Mouse (Mus musculus) heart, embryonic 16.5 days (tissue): ENCODE measurements around the gene Slc39a13. TPM values are rescaled to one million over a fixed set of nuclear protein-coding genes. Genes with fewer than 3 reads are reported as not detected.
A peak's percentile ranks its signal among the peaks of the same experiment; 100 is the strongest.
"Not testable (repeated sequence)": the region's sequence is repeated elsewhere in the genome, so short reads cannot be mapped to it uniquely, and the experiment has no call there.

Source experiments
- ATAC-seq: fragments of 200-750 bp; cut with Nextera tagmentation; replicated peaks from 2 replicates; pipeline ENCODE4 v1.8.0; 2017; ENCODE audit warnings: moderate number of reproducible peaks; ENCODE audit not compliant: insufficient read depth, low FRiP score; ENCODE audit errors: extremely low read depth
- H3K27ac ChIP-seq: fragments of 300-500 bp; sonication (generic); 2 replicates; pipeline ENCODE4 v1.5.1; 2014; ENCODE audit warnings: mild to moderate bottlenecking, low read length, control low read depth, moderate library complexity
- H3K27me3 ChIP-seq: fragments of 300-500 bp; sonication (generic); 2 replicates; pipeline ENCODE4 v1.6.1; 2014; ENCODE audit warnings: low read length, mixed read lengths; ENCODE audit not compliant: control insufficient read depth, insufficient read depth
- H3K36me3 ChIP-seq: fragments of 300-500 bp; sonication (generic); 2 replicates; pipeline ENCODE4 v1.6.1; 2014; ENCODE audit not compliant: control insufficient read depth, insufficient read depth
- H3K4me1 ChIP-seq: fragments of 300-500 bp; sonication (generic); 2 replicates; pipeline ENCODE4 v1.6.1; 2014; ENCODE audit warnings: low read length, mixed read lengths; ENCODE audit not compliant: control insufficient read depth, insufficient read depth
- H3K4me2 ChIP-seq: fragments of 300-500 bp; sonication (generic); 2 replicates; pipeline ENCODE4 v1.6.1; 2014; ENCODE audit warnings: low read depth, mild to moderate bottlenecking, control low read depth, low read length
- H3K4me3 ChIP-seq: fragments of 300-500 bp; sonication (generic); 2 replicates; pipeline ENCODE4 v1.5.1; 2014; ENCODE audit warnings: mild to moderate bottlenecking, control low read depth, low read length
- H3K9ac ChIP-seq: fragments of 300-500 bp; sonication (generic); 2 replicates; pipeline ENCODE4 v1.6.1; 2014; ENCODE audit warnings: low read length, control low read depth
- H3K9me3 ChIP-seq: fragments of 300-500 bp; sonication (generic); replicated peaks from 2 replicates; pipeline ENCODE4 v1.6.1; 2016; ENCODE audit warnings: low read length; ENCODE audit not compliant: control insufficient read depth
- WGBS: fragments of 180-500 bp; shearing (Covaris S2); extraction: QIAGEN DNeasy Blood & Tissue Kit; methylation state at CpG from one replicate; pipeline ENCODE4 v1.1.7; 2014; 5-methylcytosine and 5-hydroxymethylcytosine counted together
- polyA plus RNA-seq: library from polyadenylated mRNA; unstranded; fragments of >200 nt; fragmentation: Nextera tagmentation; extraction: Ambion mirVana; gene quantifications from 2 replicates; pipeline ENCODE4 v1.2.1, GENCODE M21; 2015

Slc39a13 gene
- polyA plus RNA-seq, 1 experiment from 2014 or later, result 61.3 TPM

GRCm38 (mm10) chr2:91113852-91114251, 43.6 kb upstream of the Slc39a13 start:
- no peaks in the 10 kb centered on the region for H3K9me3 ChIP-seq
- no peak for ATAC-seq
- no peaks in the 10 kb centered on the region for H3K27me3 ChIP-seq
- H3K4me3 ChIP-seq, result no peak overlapping the region
- H3K4me2 ChIP-seq, result no peak overlapping the region
- peaks cover 22% of the 10 kb centered on the region for H3K4me1 ChIP-seq
- 78% methylated on average over 6 of the region's 6 CpGs for WGBS
- H3K9ac ChIP-seq, result no peak overlapping the region
- H3K27ac ChIP-seq, result no peak overlapping the region
- no peaks in the 10 kb centered on the region for H3K36me3 ChIP-seq

GRCm38 (mm10) chr2:91113334-91113733, 43.1 kb upstream of the Slc39a13 start:
- peak overlapping the region; percentile 70 for H3K27ac ChIP-seq
- ATAC-seq, result no peak
- WGBS, result 64% methylated on average over 10 of the region's 10 CpGs

GRCm38 (mm10) chr2:91112491-91112890, 42.3 kb upstream of the Slc39a13 start:
- H3K4me3 ChIP-seq, result no peak overlapping the region
- 34% methylated on average over 4 of the region's 4 CpGs for WGBS
- H3K9me3 ChIP-seq, result no peaks in the 10 kb centered on the region
- no peaks in the 10 kb centered on the region for H3K36me3 ChIP-seq
- H3K27ac ChIP-seq, result peak overlapping the region; percentile 70
- no peaks in the 10 kb centered on the region for H3K27me3 ChIP-seq
- no peak overlapping the region; the same call in 1 of the 2 replicates for H3K9ac ChIP-seq
- ATAC-seq, result no peak
- no peak overlapping the region for H3K4me2 ChIP-seq
- H3K4me1 ChIP-seq, result peaks cover 22% of the 10 kb centered on the region

More at GRCm38 (mm10) chr2:91113334-91113733, 43.1 kb upstream of the Slc39a13 start:
- no peak overlapping the region for H3K4me3 ChIP-seq
- H3K9ac ChIP-seq, result no peak overlapping the region
- no peaks in the 10 kb centered on the region for H3K36me3 ChIP-seq
- H3K9me3 ChIP-seq, result no peaks in the 10 kb centered on the region
- peaks cover 22% of the 10 kb centered on the region for H3K4me1 ChIP-seq
- H3K27me3 ChIP-seq, result no peaks in the 10 kb centered on the region
- H3K4me2 ChIP-seq, result no peak overlapping the region

- H3K36me3 ChIP-seq, H3K27me3 ChIP-seq, H3K9me3 ChIP-seq, ATAC-seq, H3K4me3 ChIP-seq, H3K4me2 ChIP-seq, H3K9ac ChIP-seq, H3K27ac ChIP-seq: not testable (repeated sequence)
- WGBS, result 90% methylated on average over 3 of the region's 3 CpGs
- peaks cover 22% of the 10 kb centered on the region for H3K4me1 ChIP-seq
These were observed 41.6 kb upstream of the Slc39a13 start for GRCm38 (mm10) chr2:91111832-91112231.

GRCm38 (mm10) chr2:91110429-91110828, 40.2 kb upstream of the Slc39a13 start:
- ATAC-seq, result no peak
- Histone ChIP-seq H3K4me2 (no peak overlapping the region), H3K4me1 (peaks cover 13% of the 10 kb centered on the region), H3K27ac (no peak overlapping the region), H3K9me3 (no peaks in the 10 kb centered on the region), H3K27me3 (no peaks in the 10 kb centered on the region), H3K9ac (no peak overlapping the region), H3K36me3 (no peaks in the 10 kb centered on the region), H3K4me3 (no peak overlapping the region)
- 80% methylated on average over 6 of the region's 6 CpGs for WGBS

GRCm38 (mm10) chr2:91109807-91110385, 39.7 kb upstream of the Slc39a13 start:
- Histone ChIP-seq H3K4me2 (no peak overlapping the region), H3K36me3 (no peaks in the 10 kb centered on the region)
- WGBS, result 78% methylated on average over 5 of the region's 5 CpGs

GRCm38 (mm10) chr2:91109241-91109640, 39.0 kb upstream of the Slc39a13 start:
- Histone ChIP-seq H3K27ac (no peak overlapping the region), H3K27me3 (no peaks in the 10 kb centered on the region), H3K36me3 (no peaks in the 10 kb centered on the region), H3K4me1 (peaks cover 11% of the 10 kb centered on the region; the same call in 1 of the 2 replicates), H3K4me3 (no peak overlapping the region), H3K9me3 (no peaks in the 10 kb centered on the region), H3K9ac (no peak overlapping the region), H3K4me2 (no peak overlapping the region)
- no peak for ATAC-seq
- 87% methylated on average over 5 of the region's 5 CpGs for WGBS

More at GRCm38 (mm10) chr2:91109807-91110385, 39.7 kb upstream of the Slc39a13 start:
- Histone ChIP-seq H3K9ac (no peak overlapping the region), H3K27ac (no peak overlapping the region), H3K9me3 (no peaks in the 10 kb centered on the region), H3K4me1 (peaks cover 11% of the 10 kb centered on the region; the same call in 1 of the 2 replicates), H3K27me3 (no peaks in the 10 kb centered on the region), H3K4me3 (no peak overlapping the region)
- ATAC-seq, result no peak

GRCm38 (mm10) chr2:91108156-91108555, 37.9 kb upstream of the Slc39a13 start:
- Histone ChIP-seq H3K27me3 (no peaks in the 10 kb centered on the region), H3K36me3 (no peaks in the 10 kb centered on the region), H3K9me3 (no peaks in the 10 kb centered on the region), H3K4me3 (no peak overlapping the region), H3K9ac (no peak overlapping the region), H3K4me1 (peaks cover 9% of the 10 kb centered on the region; the same call in 1 of the 2 replicates), H3K4me2 (no peak overlapping the region), H3K27ac (no peak overlapping the region)
- WGBS, result 64% methylated on average over 3 of the region's 3 CpGs
- ATAC-seq, result no peak

- Histone ChIP-seq H3K4me2 (no peak overlapping the region), H3K36me3 (no peaks in the 10 kb centered on the region), H3K4me3 (no peak overlapping the region), H3K9ac (peak overlapping the region; percentile 30; the same call in 1 of the 2 replicates), H3K27me3 (no peaks in the 10 kb centered on the region), H3K9me3 (no peaks in the 10 kb centered on the region), H3K27ac (no peak overlapping the region), H3K4me1 (0 out of 2 replicates have a peak, but pooled peaks cover 6% of the 10 kb centered on the region)
- ATAC-seq, result peak; percentile 80
- WGBS, result 4% methylated on average over 7 of the region's 7 CpGs
These were observed 31.0 kb upstream of the Slc39a13 start for GRCm38 (mm10) chr2:91101124-91101740.
